Comparison of ENCODE assay signal across 8 mouse cellular contexts in genomic region chr14:54602613-54603012, GRCm38 (mm10). TPM values are rescaled to one million over a fixed set of nuclear protein-coding genes. Genes with fewer than 3 reads are reported as not detected.
DNase-seq lines count a peak whose midpoint lies in the region; ATAC-seq and TF ChIP-seq lines count a peak whose summit lies in the region.

No protein-coding gene starts in this region.

- peak overlapping the region; percentile 56 for H3K4me2 ChIP-seq in heart, embryonic 12.5 days
- H3K4me2 ChIP-seq in forebrain, embryonic 11.5 days (ENCODE audit: low read depth, low read length, severe bottlenecking), result peak overlapping the region; percentile 48
- H3K4me2 ChIP-seq in limb, embryonic 13.5 days (replicated peaks), result peak overlapping the region; percentile 57

- peak overlapping the region; percentile 64; the same call in 1 of the 2 replicates for H3K9ac ChIP-seq in heart, embryonic 12.5 days
- peak overlapping the region; percentile 65; the same call in 1 of the 2 replicates for H3K9ac ChIP-seq in ES-E14 (ENCODE audit: insufficient read depth, low read depth, low read length, poor library complexity, severe bottlenecking)
- peak overlapping the region; percentile 89; the same call in 1 of the 2 replicates for H3K9ac ChIP-seq in forebrain, embryonic 11.5 days (ENCODE audit: low read length)
- H3K9ac ChIP-seq in limb, embryonic 13.5 days, result peak overlapping the region; percentile 83

- peaks cover 9% of the 10 kb centered on the region for H3K36me3 ChIP-seq in heart, embryonic 12.5 days
- no peaks in the 10 kb centered on the region for H3K36me3 ChIP-seq in ES-E14 (ENCODE audit: control insufficient read depth, insufficient read depth, low read length, poor library complexity, severe bottlenecking)
- H3K36me3 ChIP-seq in forebrain, embryonic 11.5 days (ENCODE audit: control insufficient read depth, insufficient read depth, low read length), result no peaks in the 10 kb centered on the region
- H3K36me3 ChIP-seq in limb, embryonic 13.5 days, result peaks cover 13% of the 10 kb centered on the region
- no peaks in the 10 kb centered on the region for H3K36me3 ChIP-seq in splenic B cell, adult 2 months (ENCODE audit: control insufficient read depth, insufficient read depth, low read length, poor library complexity, severe bottlenecking)

- in situ Hi-C loops in ES-E14 (cut with MboI; ENCODE audit: low sequenced_read_pairs in 2 of 2, unreplicated experiment in 2 of 2), result no loop called here

- peaks cover 8% of the 10 kb centered on the region for H3K4me1 ChIP-seq in heart, embryonic 12.5 days (replicated peaks)
- peaks cover 2 to 8% of the 10 kb centered on the region in 2 experiments; a peak in 2 of 4 replicates for H3K4me1 ChIP-seq in ES-E14 (ENCODE audit: control insufficient read depth in 2 of 2, insufficient read depth in 2 of 2, low read length in 2 of 2, poor library complexity in 1 of 2)
- H3K4me1 ChIP-seq in forebrain, embryonic 11.5 days (replicated peaks; ENCODE audit: control insufficient read depth, insufficient read depth, low read length), result peaks cover 2% of the 10 kb centered on the region; the same call in 1 of the 2 replicates
- H3K4me1 ChIP-seq in limb, embryonic 13.5 days, result peaks cover 17% of the 10 kb centered on the region

- H3K4me3 ChIP-seq in heart, embryonic 12.5 days, result peak overlapping the region; percentile 58
- peak overlapping the region; percentile 69 to 89 for H3K4me3 ChIP-seq in ES-E14 (ENCODE audit: insufficient read depth in 1 of 2, low read depth in 1 of 2, low read length in 2 of 2, poor library complexity in 1 of 2, severe bottlenecking in 1 of 2)
- peak overlapping the region; percentile 56 for H3K4me3 ChIP-seq in forebrain, embryonic 11.5 days (ENCODE audit: low read depth, low read length)
- H3K4me3 ChIP-seq in limb, embryonic 13.5 days, result peak overlapping the region; percentile 65

- 45% methylated on average over 4 of the region's 4 CpGs for WGBS in heart, embryonic 12.5 days
- 46% methylated on average over 4 of the region's 4 CpGs for WGBS in forebrain, embryonic 11.5 days
- 38% methylated on average over 4 of the region's 4 CpGs for WGBS in limb, embryonic 13.5 days

- no peaks in the 10 kb centered on the region for H3K27me3 ChIP-seq in heart, embryonic 12.5 days (replicated peaks)
- H3K27me3 ChIP-seq in forebrain, embryonic 11.5 days (ENCODE audit: control insufficient read depth, insufficient read depth, low read length), result no peaks in the 10 kb centered on the region
- no peaks in the 10 kb centered on the region for H3K27me3 ChIP-seq in limb, embryonic 13.5 days
- no peaks in the 10 kb centered on the region for H3K27me3 ChIP-seq in splenic B cell, adult 2 months (ENCODE audit: control insufficient read depth, insufficient read depth, low read length, poor library complexity, severe bottlenecking)

- DNase-seq in heart, postnatal 36 days, result no peak
- DNase-seq in ES-E14 (ENCODE audit: low read depth, low spot score), result no peak
- DNase-seq in forebrain, embryonic 11.5 days (ENCODE audit: low spot score), result no peak
- DNase-seq in splenic B cell, adult 2 months (ENCODE audit: low read depth, low spot score), result peak; percentile 17
- DNase-seq in layer of hippocampus, adult 9-10 months (ENCODE audit: low spot score), result no peak
- DNase-seq in layer of hippocampus, adult 11-12 months (ENCODE audit: low spot score), result no peak

- peak overlapping the region; percentile 85 for H3K27ac ChIP-seq in heart, embryonic 12.5 days (ENCODE audit: poor library complexity, severe bottlenecking)
- H3K27ac ChIP-seq in ES-E14 (ENCODE audit: insufficient read depth, low read depth, low read length, poor library complexity, severe bottlenecking), result peak overlapping the region; percentile 77; the same call in 1 of the 2 replicates
- peak overlapping the region; percentile 74; the same call in 1 of the 2 replicates for H3K27ac ChIP-seq in forebrain, embryonic 11.5 days (ENCODE audit: low read depth, low read length)
- peak overlapping the region; percentile 94 for H3K27ac ChIP-seq in limb, embryonic 13.5 days

- intact Hi-C loops in heart, postnatal 36 days (cut with DNase I), result loop anchor here (5.0 kb wide), 1 partner anchor 85 kb away; the partner anchor contains the start of gene Prmt5

- no peak for ATAC-seq in heart, embryonic 12.5 days (ENCODE audit: insufficient number of reproducible peaks, low FRiP score)
- ATAC-seq in forebrain, embryonic 11.5 days (replicated peaks; ENCODE audit: low FRiP score), result no peak
- no peak for ATAC-seq in limb, embryonic 13.5 days (ENCODE audit: low FRiP score, low read depth)

- no peaks in the 10 kb centered on the region for H3K9me3 ChIP-seq in heart, embryonic 12.5 days (replicated peaks)
- H3K9me3 ChIP-seq in ES-E14 (ENCODE audit: control insufficient read depth, insufficient read depth, low read depth, low read length), result no peaks in the 10 kb centered on the region
- no peaks in the 10 kb centered on the region for H3K9me3 ChIP-seq in forebrain, embryonic 11.5 days (ENCODE audit: control insufficient read depth, low read length)
- no peaks in the 10 kb centered on the region for H3K9me3 ChIP-seq in limb, embryonic 13.5 days

TF ChIP-seq in ES-E14, 5 proteins besides CTCF, POLR2A, EP300 and RAD21:
- TF ChIP-seq ZC3H11A (IDR thresholded peaks at IDR 0.05; ENCODE audit: borderline replicate concordance, low read depth, low read length) (no peak), CHD2 (IDR thresholded peaks at IDR 0.05; ENCODE audit: low read depth, low read length) (no peak), ZNF384 (IDR thresholded peaks at IDR 0.05; ENCODE audit: low read depth, low read length) (0 out of 2 replicates have a peak, but pooled peaks have one; percentile 16)

RNA-seq across cellular contexts. Expression of gene 4931414P19Rik, which starts 3.2 kb away (rescaled TPM):
- 6.4 and 6.8 TPM in 2 replicates for polyA plus RNA-seq in heart, embryonic 12.5 days (2016; fragmentation: Nextera tagmentation; extraction: Ambion mirVana)
- 1 to 10 TPM; 4.0 to 5.9 TPM for total RNA-seq in heart, postnatal 36 days (2021)
- total RNA-seq in ES-E14 (2012; rRNA removed), result 4.8 and 6.4 TPM in 2 replicates
- 9.6 and 9.9 TPM in 2 replicates for polyA plus RNA-seq in forebrain, embryonic 11.5 days (2014; fragmentation: Nextera tagmentation; extraction: Ambion mirVana)
- 7.6 and 8.0 TPM in 2 replicates for polyA plus RNA-seq in limb, embryonic 13.5 days (2015; fragmentation: Nextera tagmentation; extraction: Ambion mirVana)

RNA-seq across cellular contexts. Expression of gene Psmb5, which starts 15.2 kb away (rescaled TPM):
- polyA plus RNA-seq in heart, embryonic 12.5 days (2016; fragmentation: Nextera tagmentation; extraction: Ambion mirVana), result 300 and 308 TPM in 2 replicates
- 100 to 1,000 TPM; 185 to 191 TPM for total RNA-seq in heart, postnatal 36 days (2021)
- total RNA-seq in ES-E14 (2012; rRNA removed), result 202 and 317 TPM in 2 replicates
- polyA plus RNA-seq in forebrain, embryonic 11.5 days (2014; fragmentation: Nextera tagmentation; extraction: Ambion mirVana), result 414 and 455 TPM in 2 replicates
- polyA plus RNA-seq in limb, embryonic 13.5 days (2015; fragmentation: Nextera tagmentation; extraction: Ambion mirVana), result 394 and 410 TPM in 2 replicates

RNA-seq across cellular contexts. Expression of gene Psmb11, which starts 18.6 kb away (rescaled TPM):
- polyA plus RNA-seq in heart, embryonic 12.5 days (2016; fragmentation: Nextera tagmentation; extraction: Ambion mirVana), result not detected in 2 replicates
- total RNA-seq in heart, postnatal 36 days (2021), result not detected
- total RNA-seq in ES-E14 (2012; rRNA removed), result 0.11 TPM in 1 of 2 replicates, not detected in the other
- polyA plus RNA-seq in forebrain, embryonic 11.5 days (2014; fragmentation: Nextera tagmentation; extraction: Ambion mirVana), result 0.05 TPM in 1 of 2 replicates, not detected in the other
- polyA plus RNA-seq in limb, embryonic 13.5 days (2015; fragmentation: Nextera tagmentation; extraction: Ambion mirVana), result 0.11 TPM in 1 of 2 replicates, not detected in the other

RNA-seq across cellular contexts. Expression of gene Ajuba, which starts 25.3 kb away (rescaled TPM):
- polyA plus RNA-seq in heart, embryonic 12.5 days (2016; fragmentation: Nextera tagmentation; extraction: Ambion mirVana), result 39.5 and 40.7 TPM in 2 replicates
- total RNA-seq in heart, postnatal 36 days (2021), result 1 to 10 TPM; 6.1 to 6.4 TPM
- total RNA-seq in ES-E14 (2012; rRNA removed), result 65.1 and 94.1 TPM in 2 replicates
- 51.6 and 59.7 TPM in 2 replicates for polyA plus RNA-seq in forebrain, embryonic 11.5 days (2014; fragmentation: Nextera tagmentation; extraction: Ambion mirVana)
- 48.8 and 54.4 TPM in 2 replicates for polyA plus RNA-seq in limb, embryonic 13.5 days (2015; fragmentation: Nextera tagmentation; extraction: Ambion mirVana)

RNA-seq across cellular contexts. Expression of gene Gm17606, which starts 38.1 kb away (rescaled TPM):
- polyA plus RNA-seq in heart, embryonic 12.5 days (2016; fragmentation: Nextera tagmentation; extraction: Ambion mirVana), result not detected in 2 replicates
- not detected for total RNA-seq in heart, postnatal 36 days (2021)
- not detected in 2 replicates for total RNA-seq in ES-E14 (2012; rRNA removed)
- not detected in 2 replicates for polyA plus RNA-seq in forebrain, embryonic 11.5 days (2014; fragmentation: Nextera tagmentation; extraction: Ambion mirVana)
- polyA plus RNA-seq in limb, embryonic 13.5 days (2015; fragmentation: Nextera tagmentation; extraction: Ambion mirVana), result not detected in 2 replicates
